Mouse (Mus musculus): ENCODE measurements around the gene Idnk.

GRCm38 (mm10) chr13:58124278-58124677, 33.2 kb upstream of the Idnk start:
- TF ChIP-seq CTCF (IDR thresholded peaks at IDR 0.05; ENCODE audit: low read depth) (no peak), EP300 (IDR thresholded peaks at IDR 0.05; ENCODE audit: low read depth) (no peak)
